Mouse (Mus musculus): Measurements from ENCODE around the gene Tab1.

The Tab1 gene

GRCm38 (mm10) chr15:80140878-80141277, 8.0 kb downstream of the Tab1 start:
- DNase-seq: no peak

- DNase-seq: no peak
Measured at GRCm38 (mm10) chr15:80142130-80142529, 9.2 kb downstream of the Tab1 start.

DNA sequence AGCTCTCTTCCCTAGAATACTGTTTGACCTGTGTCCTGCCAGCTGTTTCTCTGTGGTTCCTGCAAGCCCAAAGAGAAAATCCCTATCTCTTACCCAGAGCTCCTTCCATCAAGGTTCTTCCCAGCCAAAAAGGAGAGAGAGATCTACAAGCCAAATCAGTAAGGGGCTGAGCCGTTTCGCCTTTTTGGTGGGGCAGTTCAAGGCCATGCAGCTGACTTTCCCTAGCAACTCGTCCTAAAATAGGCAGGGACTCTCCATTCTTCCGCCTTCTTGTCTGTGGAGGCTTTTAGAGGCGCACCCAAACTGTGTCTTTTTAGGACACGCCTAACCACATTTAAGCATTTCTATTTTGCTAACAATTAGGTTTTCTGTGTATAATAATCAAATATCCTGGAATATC, 10.8 kb downstream of the Tab1 start:
- no peak for DNase-seq

DNA sequence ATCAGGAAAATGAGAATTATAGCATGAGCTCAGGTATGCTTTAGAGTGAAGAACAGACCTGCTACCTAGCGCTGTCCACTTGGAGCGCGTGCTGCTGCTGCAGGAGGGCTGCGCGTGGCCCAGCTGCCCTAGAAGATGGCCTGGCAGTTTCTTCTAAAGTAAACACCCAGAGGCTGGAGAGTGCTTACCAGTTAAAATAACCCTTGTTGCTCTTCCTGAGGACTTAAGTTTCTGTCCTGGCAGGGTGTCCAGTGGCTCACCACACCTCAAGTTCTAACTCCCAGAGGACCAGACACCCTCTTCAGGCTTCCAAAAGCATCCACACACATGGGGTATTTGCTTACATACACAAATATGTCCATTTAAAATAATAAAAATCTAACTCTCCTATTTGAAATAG, 12.5 kb downstream of the Tab1 start:
- DNase-seq: no peak

DNA sequence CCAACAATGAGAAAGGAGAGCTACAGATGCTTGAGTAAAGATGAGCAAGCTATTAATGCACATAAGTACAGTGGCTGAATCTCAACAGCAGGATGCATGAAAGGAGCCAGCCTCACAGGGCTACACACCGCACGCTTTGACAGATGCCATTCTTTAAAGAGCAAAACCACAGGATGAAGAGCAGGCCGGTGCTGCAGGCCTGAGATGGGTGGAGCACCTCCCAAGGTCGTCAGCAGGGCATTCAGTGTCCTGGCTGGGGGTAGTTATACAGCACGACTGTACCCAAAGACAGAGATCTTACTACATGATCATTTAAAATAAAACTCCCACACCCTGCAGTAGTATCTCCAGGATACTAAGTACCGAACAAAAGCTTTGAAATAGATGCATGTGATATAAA, 13.2 kb downstream of the Tab1 start:
- no peak for DNase-seq

- DNase-seq: no peak
Measured at GRCm38 (mm10) chr15:80147090-80147489, 14.2 kb downstream of the Tab1 start.

DNA sequence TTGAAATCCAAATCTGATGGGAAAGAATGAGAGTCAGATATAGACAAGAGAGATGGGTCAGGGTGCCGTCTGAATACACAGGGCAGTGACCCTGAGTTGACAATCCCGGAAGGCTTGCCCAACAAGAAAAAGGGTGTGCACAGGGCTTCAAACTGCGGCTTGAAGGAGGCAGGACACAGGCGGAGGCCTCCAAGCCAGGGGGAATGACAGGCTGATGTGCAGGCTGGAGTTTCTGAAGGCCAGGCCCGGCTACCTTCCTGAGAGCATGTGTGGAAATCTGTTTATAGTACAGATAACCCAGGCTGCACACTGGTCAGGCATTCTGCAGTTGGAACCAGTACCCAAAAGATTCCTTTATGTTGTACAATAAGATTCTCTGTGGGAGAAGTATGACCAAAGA, 14.6 kb downstream of the Tab1 start:
- no peak for DNase-seq

GRCm38 (mm10) chr15:80148565-80148964, 15.6 kb downstream of the Tab1 start:
- DNase-seq: no peak

DNA sequence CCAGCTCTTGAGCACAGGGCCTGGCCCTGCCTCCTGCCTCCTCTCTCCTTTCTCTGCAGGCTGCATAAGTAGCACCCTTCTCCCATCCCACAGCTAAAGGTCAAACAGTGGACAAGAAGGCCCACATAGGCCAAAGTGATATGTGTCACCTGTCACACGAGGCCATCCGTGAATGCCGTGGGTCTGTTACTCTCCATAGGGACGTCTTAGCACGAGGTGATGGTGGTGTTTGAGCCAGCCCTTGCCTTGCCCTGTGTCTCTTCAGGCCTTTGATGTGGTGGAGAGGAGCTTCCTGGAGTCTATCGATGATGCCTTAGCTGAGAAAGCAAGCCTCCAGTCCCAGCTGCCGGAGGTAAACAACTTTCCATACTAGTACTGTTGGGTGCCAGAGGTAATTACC, 16.6 kb downstream of the Tab1 start:
- no peak for DNase-seq

GRCm38 (mm10) chr15:80152663-80153062, 19.7 kb downstream of the Tab1 start:
- no peak for DNase-seq

GRCm38 (mm10) chr15:80153757-80154156, 20.8 kb downstream of the Tab1 start:
- DNase-seq: no peak

GRCm38 (mm10) chr15:80155707-80156106, 22.8 kb downstream of the Tab1 start:
- DNase-seq: no peak

DNA sequence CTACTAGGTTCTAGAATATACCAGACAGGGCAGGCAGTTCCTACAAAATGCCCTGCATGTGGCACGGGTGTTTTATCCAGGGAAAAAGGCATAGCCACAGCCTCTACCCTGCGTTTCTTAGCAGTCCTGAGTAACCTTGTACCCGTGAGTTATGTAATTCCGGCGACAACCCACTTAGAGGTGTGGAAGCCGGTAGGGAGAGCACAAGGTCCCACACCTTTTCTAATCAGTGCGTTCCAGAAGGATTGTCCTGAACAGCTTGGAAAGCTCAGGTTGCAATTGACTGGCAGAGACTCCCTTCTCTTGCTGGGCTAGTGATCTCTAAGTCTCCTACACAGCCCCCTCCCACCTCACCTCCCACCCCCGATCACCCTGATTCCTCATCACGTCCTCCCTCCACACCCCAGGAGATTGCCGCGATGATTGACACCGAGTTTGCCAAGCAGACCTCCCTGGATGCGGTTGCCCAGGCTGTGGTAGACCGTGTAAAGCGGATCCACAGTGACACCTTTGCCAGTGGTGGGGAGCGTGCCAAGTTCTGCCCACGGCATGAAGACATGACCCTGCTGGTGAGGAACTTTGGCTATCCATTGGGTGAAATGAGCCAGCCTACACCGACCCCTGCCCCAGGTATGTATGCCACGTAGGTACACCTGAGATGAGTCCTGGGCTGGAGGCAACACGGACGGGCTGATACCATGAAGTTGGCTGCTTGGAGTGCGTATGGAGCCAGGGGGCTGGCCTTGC, 24.4 kb downstream of the Tab1 start:
- no peak for DNase-seq

- DNase-seq: no peak
Measured at GRCm38 (mm10) chr15:80158001-80158706, 25.2 kb downstream of the Tab1 start.

- no peak for DNase-seq
Measured at GRCm38 (mm10) chr15:80158707-80159090, 25.8 kb downstream of the Tab1 start.

DNA sequence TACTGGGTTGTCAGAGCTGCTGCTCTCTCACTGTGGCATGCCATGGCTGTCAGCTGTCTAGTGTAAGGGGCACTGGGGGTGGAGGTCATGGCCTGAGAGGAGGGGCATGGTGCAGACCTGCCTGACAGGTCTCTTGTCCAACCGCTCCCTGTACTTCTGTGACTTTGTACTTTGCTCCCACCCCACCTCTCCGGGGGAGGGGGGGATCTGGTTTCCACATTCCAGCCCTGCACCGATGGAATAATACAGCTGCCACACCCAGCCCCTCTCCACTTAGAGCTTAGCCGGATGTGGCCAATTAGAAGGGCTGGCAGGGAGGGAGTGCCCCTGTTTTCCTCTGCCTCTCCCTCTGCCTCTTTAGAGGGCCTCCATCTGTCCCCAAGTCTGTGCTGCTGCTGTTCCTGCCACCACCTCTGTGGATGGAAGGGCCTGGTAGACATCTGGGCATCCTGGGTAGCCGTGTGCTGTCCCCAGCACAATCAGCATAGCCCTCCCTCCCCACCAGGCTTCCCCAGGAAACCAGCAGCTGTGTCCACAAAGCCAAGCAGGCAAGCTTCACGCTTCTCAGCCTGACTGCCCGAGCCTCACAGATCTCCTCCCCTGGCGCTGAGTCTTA, 26.5 kb downstream of the Tab1 start:
- no peak for DNase-seq

DNA sequence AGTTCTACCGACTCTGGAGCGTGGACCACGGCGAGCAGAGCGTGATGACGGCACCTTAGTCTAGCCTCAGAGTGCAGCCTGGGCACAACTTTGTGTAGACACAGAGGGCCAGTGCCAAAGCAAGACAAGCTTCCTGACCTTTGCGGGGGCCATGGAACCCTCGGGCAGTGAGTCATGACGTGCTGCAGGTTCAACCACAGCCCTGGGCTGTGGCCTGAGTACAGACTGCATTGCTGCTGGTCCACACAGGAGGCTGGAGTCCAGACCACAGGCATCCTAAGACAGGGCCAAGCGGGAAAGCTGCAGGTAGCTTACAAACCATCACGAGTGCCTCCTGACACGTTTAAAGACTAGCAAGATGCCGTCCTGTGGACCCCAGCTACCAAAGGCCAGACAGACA, 27.3 kb downstream of the Tab1 start:
- no peak for DNase-seq

- DNase-seq: no peak
Measured at GRCm38 (mm10) chr15:80160726-80161125, 27.8 kb downstream of the Tab1 start.

GRCm38 (mm10) chr15:80161199-80161598, 28.3 kb downstream of the Tab1 start:
- DNase-seq: no peak

DNA sequence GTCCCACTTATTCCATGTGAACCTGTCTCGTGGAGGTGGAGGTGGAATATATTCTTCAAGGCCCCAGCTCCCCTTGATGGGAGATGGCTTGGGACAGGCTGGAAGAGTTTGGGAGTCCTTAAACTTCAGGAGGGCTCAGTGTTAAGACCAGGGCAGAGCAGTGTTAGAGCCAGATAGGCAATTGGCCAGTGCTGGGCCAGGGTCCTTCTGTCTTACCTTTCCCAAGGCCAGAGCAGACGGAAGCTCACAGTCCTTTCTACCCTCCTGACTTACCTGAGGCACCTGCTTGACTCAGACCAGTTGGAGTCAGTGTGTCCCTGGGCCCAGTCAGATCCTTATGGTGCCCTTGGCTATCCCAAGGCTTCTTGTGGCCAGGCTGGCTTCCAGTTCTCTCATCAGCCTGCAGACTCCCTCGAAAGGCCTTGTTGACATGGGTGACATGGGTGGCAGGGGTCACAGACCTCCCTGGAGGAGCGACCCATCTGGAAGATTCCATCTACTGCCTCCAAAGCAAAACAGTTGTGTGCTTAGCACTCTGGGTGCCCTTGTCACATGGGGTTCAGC, 29.6 kb downstream of the Tab1 start:
- DNase-seq: no peak

DNA sequence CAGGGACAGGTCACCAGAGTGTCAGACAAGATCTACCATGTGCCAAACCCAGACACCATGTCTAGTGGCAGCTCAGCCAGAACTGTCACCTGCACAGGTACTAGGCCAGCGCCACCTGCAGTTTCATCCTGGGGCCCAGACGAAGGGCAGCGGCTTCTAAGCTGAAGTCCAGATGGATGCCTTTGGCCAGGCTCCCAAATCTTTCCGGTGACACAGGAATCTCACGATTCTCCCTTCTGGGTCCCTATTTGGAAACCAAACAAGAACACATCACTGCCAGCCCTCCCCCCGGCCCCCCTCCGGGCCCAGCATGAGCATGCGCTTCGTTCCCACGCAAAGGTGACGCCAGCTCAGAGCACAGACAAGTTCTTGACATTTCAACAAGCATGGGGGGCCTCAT, 30.3 kb downstream of the Tab1 start:
- DNase-seq: no peak

DNA sequence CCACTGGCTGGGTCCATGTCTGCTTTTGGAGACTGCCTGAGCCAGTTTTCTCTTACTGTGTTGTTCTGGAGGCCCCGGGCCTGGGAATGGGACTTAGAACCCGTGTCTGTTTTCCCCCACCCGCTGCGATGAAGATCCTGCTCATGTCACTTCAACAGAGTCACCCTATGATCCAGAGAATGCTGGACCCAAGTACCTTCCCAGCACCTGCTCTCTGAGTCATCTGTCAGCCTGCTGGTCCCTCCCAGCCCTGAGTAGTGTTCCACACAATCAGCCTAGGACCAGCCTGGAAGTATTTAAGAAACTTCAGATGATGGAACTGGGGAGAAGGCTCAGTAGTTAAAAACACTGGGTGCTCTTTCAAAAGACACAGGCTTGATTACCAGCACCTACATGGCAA, 30.8 kb downstream of the Tab1 start:
- no peak for DNase-seq

GRCm38 (mm10) chr15:80165396-80165795, 32.5 kb downstream of the Tab1 start:
- DNase-seq: no peak

DNA sequence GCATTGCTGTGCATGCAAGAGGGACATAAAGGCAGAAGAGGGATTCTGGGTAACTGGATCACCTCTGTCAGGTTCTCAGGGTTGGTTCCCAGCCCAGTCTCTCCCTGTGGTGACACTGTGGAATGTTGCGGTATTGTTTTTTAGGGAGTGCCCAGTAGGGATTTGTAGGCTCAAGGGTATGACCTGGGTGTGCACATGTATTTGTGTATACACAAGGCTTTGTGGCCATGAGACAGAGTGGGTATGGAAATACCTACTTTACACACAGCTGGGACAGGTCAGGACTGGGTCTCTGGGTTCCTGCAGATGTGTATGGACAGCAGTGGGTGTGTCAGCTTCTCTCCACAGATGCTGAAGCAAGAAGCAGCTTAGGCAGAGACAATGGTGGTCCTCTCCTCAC, 36.6 kb downstream of the Tab1 start:
- DNase-seq: no peak

All from spleen, adult 18-20 months (tissue).